Comparison of ENCODE assay signal across 8 mouse cellular contexts in the genomic region with DNA sequence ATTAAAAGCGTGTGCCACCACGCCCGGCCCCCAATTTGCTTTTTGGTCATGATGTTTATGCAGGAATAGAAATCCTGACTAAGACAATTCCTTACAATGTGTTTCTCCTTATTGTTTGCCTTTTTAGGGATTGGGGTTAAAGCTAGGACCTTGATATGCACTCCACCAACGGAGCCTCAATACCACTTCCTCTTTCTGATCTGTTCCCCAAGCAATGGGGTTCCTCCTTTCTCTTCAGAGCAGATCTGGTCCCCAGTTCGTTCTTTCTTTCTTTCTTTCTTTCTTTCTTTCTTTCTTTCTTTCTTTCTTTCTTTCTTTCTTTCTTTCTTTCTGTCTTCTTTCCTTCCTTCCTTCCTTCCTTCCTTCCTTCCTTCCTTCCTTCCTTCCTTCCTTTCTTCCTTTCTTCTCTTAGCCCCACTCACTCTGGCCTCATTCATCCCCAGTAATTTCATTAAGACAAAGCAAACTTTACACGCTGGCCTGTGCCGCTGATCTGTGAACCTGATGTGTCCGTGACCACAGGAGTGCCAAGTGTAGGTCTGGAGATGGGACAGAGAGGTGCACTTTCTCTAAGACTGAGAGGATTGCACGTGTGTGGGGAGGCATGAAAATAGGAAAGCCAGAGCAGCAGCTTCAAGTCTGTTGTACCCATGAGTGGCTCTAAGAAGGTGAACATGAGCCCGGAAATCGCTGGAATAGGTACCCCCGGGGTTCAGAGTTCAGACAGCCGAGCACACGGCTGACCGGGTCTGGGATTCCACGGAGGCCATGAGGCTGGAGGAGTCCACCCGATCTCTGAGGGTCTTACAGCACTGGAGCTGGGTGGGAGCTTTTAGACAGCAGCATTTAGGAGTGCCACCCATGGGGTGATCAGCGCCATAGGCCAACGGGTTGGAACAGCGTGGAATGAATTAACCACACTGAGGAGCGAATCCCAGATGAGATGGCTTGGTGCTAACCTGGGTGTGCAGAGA. TPM values are rescaled to one million over a fixed set of nuclear protein-coding genes. Genes with fewer than 3 reads are reported as not detected.
DNase-seq lines count a peak whose midpoint lies in the region; ATAC-seq and TF ChIP-seq lines count a peak whose summit lies in the region.

No protein-coding gene starts in this region.

- H3K36me3 ChIP-seq in lung, embryonic 15.5 days = no peaks in the 10 kb centered on the region
- no peaks in the 10 kb centered on the region for H3K36me3 ChIP-seq in limb, embryonic 10.5 days
- H3K36me3 ChIP-seq in neural tube, embryonic 14.5 days (ENCODE audit: control insufficient read depth, insufficient read depth, low read length) = no peaks in the 10 kb centered on the region

- H3K4me3 ChIP-seq in lung, embryonic 15.5 days = peak overlapping the region; percentile 46
- H3K4me3 ChIP-seq in embryonic fibroblast, embryonic 13.5 days (ENCODE audit: insufficient read depth, low read length) = peak overlapping the region; percentile 43
- peak overlapping the region; percentile 60 for H3K4me3 ChIP-seq in limb, embryonic 10.5 days
- H3K4me3 ChIP-seq in neural tube, embryonic 14.5 days (ENCODE audit: low read depth, low read length) = peak overlapping the region; percentile 50

- ATAC-seq in lung, embryonic 15.5 days (ENCODE audit: borderline replicate concordance, extremely low read depth, low FRiP score, low TSS enrichment) = no peak; the same call in 1 of the 2 replicates
- ATAC-seq in neural tube, embryonic 14.5 days (ENCODE audit: low read depth) = no peak; the same call in 1 of the 2 replicates
- no peak for ATAC-seq in erythroid progenitor cell, adult 5-6 weeks (replicated peaks; ENCODE audit: low FRiP score, poor library complexity, severe bottlenecking)

- WGBS in lung, embryonic 15.5 days = 34% methylated on average over 21 of the region's 21 CpGs
- 39% methylated on average over 21 of the region's 21 CpGs for WGBS in limb, embryonic 10.5 days
- WGBS in neural tube, embryonic 14.5 days = 41% methylated on average over 21 of the region's 21 CpGs

- peaks cover 6% of the 10 kb centered on the region; the same call in 1 of the 2 replicates for H3K27me3 ChIP-seq in lung, embryonic 15.5 days
- peaks cover 41% of the 10 kb centered on the region for H3K27me3 ChIP-seq in limb, embryonic 10.5 days (ENCODE audit: low read depth, poor library complexity, severe bottlenecking)
- H3K27me3 ChIP-seq in neural tube, embryonic 14.5 days (ENCODE audit: control insufficient read depth, insufficient read depth, low read length) = peaks cover 5% of the 10 kb centered on the region; the same call in 1 of the 2 replicates

- peak overlapping the region; percentile 13; the same call in 1 of the 2 replicates for H3K9ac ChIP-seq in lung, embryonic 15.5 days
- H3K9ac ChIP-seq in neural tube, embryonic 14.5 days (replicated peaks; ENCODE audit: low read depth, low read length) = peak overlapping the region; percentile 52

- TF ChIP-seq CTCF in embryonic fibroblast, embryonic 13.5 days (IDR thresholded peaks at IDR 0.05; ENCODE audit: borderline replicate concordance, insufficient read depth, low read length) = no peak

- peak overlapping the region; percentile 95 for H3K4me2 ChIP-seq in lung, embryonic 15.5 days
- H3K4me2 ChIP-seq in neural tube, embryonic 14.5 days (ENCODE audit: low read depth, low read length) = peak overlapping the region; percentile 92

- no peaks in the 10 kb centered on the region for H3K9me3 ChIP-seq in lung, embryonic 15.5 days
- no peaks in the 10 kb centered on the region for H3K9me3 ChIP-seq in limb, embryonic 10.5 days (replicated peaks)
- H3K9me3 ChIP-seq in neural tube, embryonic 14.5 days (ENCODE audit: control insufficient read depth, low read length) = no peaks in the 10 kb centered on the region

- H3K4me1 ChIP-seq in lung, embryonic 15.5 days = peaks cover 11% of the 10 kb centered on the region
- H3K4me1 ChIP-seq in embryonic fibroblast, embryonic 13.5 days (ENCODE audit: control insufficient read depth, insufficient read depth, low read length) = no peaks in the 10 kb centered on the region
- H3K4me1 ChIP-seq in limb, embryonic 10.5 days = peaks cover 13% of the 10 kb centered on the region
- H3K4me1 ChIP-seq in neural tube, embryonic 14.5 days (ENCODE audit: control insufficient read depth, insufficient read depth, low read length) = no peaks in the 10 kb centered on the region

- no peak for DNase-seq in lung, postnatal 4 days
- DNase-seq in limb, embryonic 10.5 days (ENCODE audit: low spot score) = no peak
- no peak for DNase-seq in adrenal gland, postnatal 4 days (ENCODE audit: low spot score in 2 of 2)
- DNase-seq in adrenal gland, postnatal 10 days = no peak

- no peak overlapping the region for H3K27ac ChIP-seq in lung, embryonic 15.5 days
- H3K27ac ChIP-seq in embryonic fibroblast, embryonic 13.5 days (ENCODE audit: insufficient read depth, low read length) = no peak overlapping the region
- H3K27ac ChIP-seq in limb, embryonic 10.5 days = peak overlapping the region; percentile 68; the same call in 1 of the 2 replicates
- no peak overlapping the region for H3K27ac ChIP-seq in neural tube, embryonic 14.5 days (ENCODE audit: low read depth, low read length)

- no peak for TF ChIP-seq POLR2A in embryonic fibroblast, embryonic 13.5 days (IDR thresholded peaks at IDR 0.05; ENCODE audit: low read depth, low read length)

RNA-seq across cellular contexts. Expression of a gene that starts 16.5 kb away (rescaled TPM):
- polyA plus RNA-seq in lung, embryonic 15.5 days (2015; fragmentation: Nextera tagmentation; extraction: Ambion mirVana) = 7.4 and 7.8 TPM in 2 replicates
- 8.4 and 12.4 TPM in 2 replicates for polyA plus RNA-seq in embryonic fibroblast, embryonic 13.5 days (2011; ENCODE audit: insufficient read length, low read depth, missing spikeins)
- polyA plus RNA-seq in limb, embryonic 10.5 days (2016; fragmentation: Nextera tagmentation; extraction: Ambion mirVana) = 11.7 and 11.8 TPM in 2 replicates
- polyA plus RNA-seq in neural tube, embryonic 14.5 days (2014; fragmentation: Nextera tagmentation; extraction: Ambion mirVana) = 22.8 and 36.1 TPM in 2 replicates
- total RNA-seq in adrenal gland, postnatal 4 days (2021) = 10 to 100 TPM; 20.4 to 20.8 TPM
- 1.1 and 3.4 TPM in 2 replicates for total RNA-seq in erythroid progenitor cell, adult 5-6 weeks (2015; ENCODE audit: low replicate concordance)
- 0.90 and 2.6 TPM in 2 replicates for total RNA-seq in erythroid progenitor cell, adult 5-6 weeks (2017; ENCODE audit: low replicate concordance)
- 10 to 100 TPM; 26.7 to 27.5 TPM for total RNA-seq in adrenal gland, postnatal 10 days (2021)

RNA-seq across cellular contexts. Expression of a gene that starts 36.0 kb away (rescaled TPM):
- polyA plus RNA-seq in lung, embryonic 15.5 days (2015; fragmentation: Nextera tagmentation; extraction: Ambion mirVana) = not detected in 2 replicates
- not detected in 2 replicates for polyA plus RNA-seq in embryonic fibroblast, embryonic 13.5 days (2011; ENCODE audit: insufficient read length, low read depth, missing spikeins)
- polyA plus RNA-seq in limb, embryonic 10.5 days (2016; fragmentation: Nextera tagmentation; extraction: Ambion mirVana) = not detected in 2 replicates
- not detected in 2 replicates for polyA plus RNA-seq in neural tube, embryonic 14.5 days (2014; fragmentation: Nextera tagmentation; extraction: Ambion mirVana)
- total RNA-seq in adrenal gland, postnatal 4 days (2021) = not detected
- not detected in 2 replicates for total RNA-seq in erythroid progenitor cell, adult 5-6 weeks (2015; ENCODE audit: low replicate concordance)
- not detected in 2 replicates for total RNA-seq in erythroid progenitor cell, adult 5-6 weeks (2017; ENCODE audit: low replicate concordance)
- not detected for total RNA-seq in adrenal gland, postnatal 10 days (2021)

RNA-seq across cellular contexts. Expression of a gene that starts 55.8 kb away (rescaled TPM):
- 219 and 222 TPM in 2 replicates for polyA plus RNA-seq in lung, embryonic 15.5 days (2015; fragmentation: Nextera tagmentation; extraction: Ambion mirVana)
- 386 and 437 TPM in 2 replicates for polyA plus RNA-seq in embryonic fibroblast, embryonic 13.5 days (2011; ENCODE audit: insufficient read length, low read depth, missing spikeins)
- polyA plus RNA-seq in limb, embryonic 10.5 days (2016; fragmentation: Nextera tagmentation; extraction: Ambion mirVana) = 148 and 152 TPM in 2 replicates
- 96.7 and 110 TPM in 2 replicates for polyA plus RNA-seq in neural tube, embryonic 14.5 days (2014; fragmentation: Nextera tagmentation; extraction: Ambion mirVana)
- total RNA-seq in adrenal gland, postnatal 4 days (2021) = 100 to 1,000 TPM; 171 to 196 TPM
- 14.3 TPM in 1 of 2 replicates, not detected in the other for total RNA-seq in erythroid progenitor cell, adult 5-6 weeks (2015; ENCODE audit: low replicate concordance)
- total RNA-seq in erythroid progenitor cell, adult 5-6 weeks (2017; ENCODE audit: low replicate concordance) = 6.7 TPM in 1 of 2 replicates, not detected in the other
- total RNA-seq in adrenal gland, postnatal 10 days (2021) = 100 to 1,000 TPM; 130 to 150 TPM
